Mouse (Mus musculus): ENCODE measurements around the gene Ispd.

Gene Ispd

GRCm38 (mm10) chr12:36718417-36718816, 337.2 kb downstream of the Ispd start:
- DNase-seq = no peak

- DNase-seq = no peak
Observed at GRCm38 (mm10) chr12:36719074-36719473, 337.8 kb downstream of the Ispd start.

- no peak for DNase-seq
Observed at GRCm38 (mm10) chr12:36720779-36721178, 339.5 kb downstream of the Ispd start.

GRCm38 (mm10) chr12:36721223-36721622, 340.0 kb downstream of the Ispd start:
- DNase-seq = peak in 1 of 2 experiments; percentile 5

- DNase-seq = no peak
Observed at GRCm38 (mm10) chr12:36722754-36723153, 341.5 kb downstream of the Ispd start.

GRCm38 (mm10) chr12:36723302-36723701, 342.1 kb downstream of the Ispd start:
- no peak for DNase-seq

GRCm38 (mm10) chr12:36724297-36724696, 343.0 kb downstream of the Ispd start:
- DNase-seq = no peak

- no peak for DNase-seq
Observed at GRCm38 (mm10) chr12:36725250-36725649, 344.0 kb downstream of the Ispd start.

GRCm38 (mm10) chr12:36726026-36726425, 344.8 kb downstream of the Ispd start:
- DNase-seq = no peak

GRCm38 (mm10) chr12:36733673-36734371, 352.6 kb downstream of the Ispd start:
- DNase-seq = no peak

Measured in cerebellum, postnatal 25 days (tissue).